ENCODE assay signal across 30 mouse cellular contexts in genomic region chr3:28578950-28579615, GRCm38 (mm10).
DNase-seq lines count a peak whose midpoint lies in the region; ATAC-seq and TF ChIP-seq lines count a peak whose summit lies in the region.
"Had no signal": no experiment of that assay in that cellular context is flagged by ENCODE, and none has a peak within 500 bp of the region (broad histone marks: within the 10 kb centered on the region; RNA-seq: fewer than 3 reads in every experiment).

No protein-coding gene starts in this region.

- H3K27ac ChIP-seq in embryonic facial prominence, embryonic 14.5 days (replicated peaks; ENCODE audit: low read depth, low read length): no peak overlapping the region
- no peak overlapping the region for H3K27ac ChIP-seq in embryonic facial prominence, embryonic 10.5 days (replicated peaks)
- no peak overlapping the region for H3K27ac ChIP-seq in limb, embryonic 12.5 days
- no peak overlapping the region for H3K27ac ChIP-seq in limb, embryonic 10.5 days
- H3K27ac ChIP-seq in limb, embryonic 14.5 days (replicated peaks; ENCODE audit: low read depth, low read length): no peak overlapping the region
- H3K27ac ChIP-seq: embryonic facial prominence, embryonic 12.5 days; forebrain, embryonic 10.5 days; forebrain, embryonic 15.5 days; hindbrain, embryonic 10.5 days; hindbrain, embryonic 15.5 days; kidney, postnatal 0 days; liver, embryonic 12.5 days; midbrain, embryonic 10.5 days; midbrain, embryonic 15.5 days; neural tube, embryonic 12.5 days; stomach, embryonic 15.5 days had no signal

- ATAC-seq in embryonic facial prominence, embryonic 14.5 days (ENCODE audit: low read depth): no peak
- 0 out of 2 replicates have a peak, but pooled peaks have one; percentile 27 for ATAC-seq in limb, embryonic 12.5 days (ENCODE audit: insufficient number of reproducible peaks, insufficient read depth, low FRiP score, low TSS enrichment, low read depth)
- ATAC-seq in limb, embryonic 14.5 days (ENCODE audit: low FRiP score, low read depth): peak; percentile 32; the same call in 1 of the 2 replicates
- ATAC-seq: forebrain, embryonic 15.5 days; inflammation-experienced regulatory T-cells, adult 6 months; liver, embryonic 12.5 days; midbrain, embryonic 15.5 days had no signal

- H3K4me3 ChIP-seq in embryonic facial prominence, embryonic 14.5 days (ENCODE audit: low read depth, low read length): no peak overlapping the region
- no peak overlapping the region for H3K4me3 ChIP-seq in embryonic facial prominence, embryonic 10.5 days
- H3K4me3 ChIP-seq in limb, embryonic 12.5 days (replicated peaks): no peak overlapping the region
- H3K4me3 ChIP-seq in limb, embryonic 10.5 days: no peak overlapping the region
- H3K4me3 ChIP-seq in limb, embryonic 14.5 days (replicated peaks; ENCODE audit: low read length): no peak overlapping the region
- H3K4me3 ChIP-seq: embryonic facial prominence, embryonic 12.5 days; forebrain, embryonic 10.5 days; forebrain, embryonic 15.5 days; hindbrain, embryonic 10.5 days; hindbrain, embryonic 15.5 days; liver, embryonic 12.5 days; midbrain, embryonic 10.5 days; midbrain, embryonic 15.5 days; neural tube, embryonic 12.5 days; stomach, embryonic 15.5 days had no signal

- WGBS in embryonic facial prominence, embryonic 14.5 days: 88% methylated on average over 18 of the region's 18 CpGs
- WGBS in embryonic facial prominence, embryonic 10.5 days: 93% methylated on average over 18 of the region's 18 CpGs
- 82% methylated on average over 18 of the region's 18 CpGs for WGBS in limb, embryonic 12.5 days
- WGBS in limb, embryonic 10.5 days: 92% methylated on average over 18 of the region's 18 CpGs
- 83% methylated on average over 18 of the region's 18 CpGs for whole genome bisulfite sequencing in limb, embryonic 14.5 days

- no peak for TF ChIP-seq POLR2A in limb, embryonic 14.5 days (IDR thresholded peaks at IDR 0.05; ENCODE audit: borderline replicate concordance, extremely low read depth, insufficient read depth, insufficient read length)

- no peaks in the 10 kb centered on the region for H3K4me1 ChIP-seq in embryonic facial prominence, embryonic 14.5 days (ENCODE audit: control insufficient read depth, insufficient read depth, low read length)
- H3K4me1 ChIP-seq in embryonic facial prominence, embryonic 10.5 days: peaks cover 7% of the 10 kb centered on the region
- peaks cover 9% of the 10 kb centered on the region; the same call in 1 of the 2 replicates for H3K4me1 ChIP-seq in limb, embryonic 12.5 days (replicated peaks)
- peaks cover 5% of the 10 kb centered on the region for H3K4me1 ChIP-seq in limb, embryonic 10.5 days
- H3K4me1 ChIP-seq in limb, embryonic 14.5 days (ENCODE audit: control insufficient read depth, insufficient read depth, low read length): no peaks in the 10 kb centered on the region
- H3K4me1 ChIP-seq: liver, embryonic 12.5 days; midbrain, embryonic 10.5 days; midbrain, embryonic 15.5 days; neural tube, embryonic 12.5 days had no signal

- 0 out of 2 replicates have a peak, but pooled peaks cover 3% of the 10 kb centered on the region for H3K36me3 ChIP-seq in embryonic facial prominence, embryonic 14.5 days (ENCODE audit: control insufficient read depth, insufficient read depth, low read length)
- peaks cover 3% of the 10 kb centered on the region; the same call in 1 of the 2 replicates for H3K36me3 ChIP-seq in embryonic facial prominence, embryonic 10.5 days (replicated peaks)
- no peaks in the 10 kb centered on the region for H3K36me3 ChIP-seq in limb, embryonic 12.5 days
- no peaks in the 10 kb centered on the region for H3K36me3 ChIP-seq in limb, embryonic 10.5 days
- H3K36me3 ChIP-seq in limb, embryonic 14.5 days (ENCODE audit: control insufficient read depth, insufficient read depth, low read length): no peaks in the 10 kb centered on the region
- H3K36me3 ChIP-seq: embryonic facial prominence, embryonic 12.5 days; forebrain, embryonic 10.5 days; hindbrain, embryonic 10.5 days; liver, embryonic 12.5 days; midbrain, embryonic 10.5 days; stomach, embryonic 15.5 days had no signal

- H3K4me2 ChIP-seq in embryonic facial prominence, embryonic 14.5 days (ENCODE audit: low read depth, low read length): no peak overlapping the region
- no peak overlapping the region for H3K4me2 ChIP-seq in limb, embryonic 12.5 days
- H3K4me2 ChIP-seq in limb, embryonic 14.5 days (replicated peaks; ENCODE audit: low read depth, low read length, severe bottlenecking): no peak overlapping the region
- H3K4me2 ChIP-seq: embryonic facial prominence, embryonic 12.5 days; forebrain, embryonic 15.5 days; hindbrain, embryonic 15.5 days; liver, embryonic 12.5 days; midbrain, embryonic 15.5 days; neural tube, embryonic 12.5 days; stomach, embryonic 15.5 days had no signal

- peak; percentile 34 for DNase-seq in embryonic facial prominence, embryonic 14.5 days (ENCODE audit: low spot score)
- no peak for DNase-seq in embryonic facial prominence, embryonic 10.5 days (ENCODE audit: low spot score)
- DNase-seq in limb, embryonic 10.5 days (ENCODE audit: low spot score): no peak
- no peak for DNase-seq in limb, embryonic 14.5 days (ENCODE audit: low spot score)
- DNase-seq in skeletal muscle tissue, adult 2 months (ENCODE audit: low read depth, low spot score): peak; percentile 40
- no peak for DNase-seq in lung, adult 18-20 months
- no peak for DNase-seq in retina, embryonic 14.5 days (ENCODE audit: low spot score)
- DNase-seq: adrenal gland, postnatal 25 days; cerebellum, adult 18-20 months; heart, postnatal 14 days; kidney, adult 8-10 months; kidney, postnatal 4 days; left cerebral cortex, postnatal 4 days; lung, adult 2 months; lung, postnatal 14 days; thymus, adult 18-20 months; thymus, postnatal 4 days had no signal

- H3K9me3 ChIP-seq in embryonic facial prominence, embryonic 14.5 days (ENCODE audit: control insufficient read depth, low read length): no peaks in the 10 kb centered on the region
- no peaks in the 10 kb centered on the region for H3K9me3 ChIP-seq in embryonic facial prominence, embryonic 10.5 days
- H3K9me3 ChIP-seq in limb, embryonic 12.5 days: no peaks in the 10 kb centered on the region
- H3K9me3 ChIP-seq in limb, embryonic 10.5 days (replicated peaks): no peaks in the 10 kb centered on the region
- H3K9me3 ChIP-seq in limb, embryonic 14.5 days (ENCODE audit: control insufficient read depth, low read length): no peaks in the 10 kb centered on the region
- H3K9me3 ChIP-seq: embryonic facial prominence, embryonic 12.5 days; forebrain, embryonic 10.5 days; forebrain, embryonic 15.5 days; hindbrain, embryonic 10.5 days; hindbrain, embryonic 15.5 days; liver, embryonic 12.5 days; midbrain, embryonic 10.5 days; midbrain, embryonic 15.5 days; neural tube, embryonic 12.5 days; stomach, embryonic 15.5 days had no signal

- H3K9ac ChIP-seq in embryonic facial prominence, embryonic 14.5 days (ENCODE audit: low read depth, low read length): no peak overlapping the region
- H3K9ac ChIP-seq in limb, embryonic 12.5 days (replicated peaks): no peak overlapping the region
- no peak overlapping the region for H3K9ac ChIP-seq in limb, embryonic 14.5 days (ENCODE audit: low read depth, low read length, severe bottlenecking)
- H3K9ac ChIP-seq: embryonic facial prominence, embryonic 12.5 days; forebrain, embryonic 15.5 days; hindbrain, embryonic 15.5 days; liver, embryonic 12.5 days; midbrain, embryonic 15.5 days; neural tube, embryonic 12.5 days; stomach, embryonic 15.5 days had no signal

- no peaks in the 10 kb centered on the region for H3K27me3 ChIP-seq in embryonic facial prominence, embryonic 14.5 days (replicated peaks; ENCODE audit: control insufficient read depth, insufficient read depth, low read length)
- H3K27me3 ChIP-seq in embryonic facial prominence, embryonic 10.5 days (replicated peaks; ENCODE audit: low read depth, poor library complexity, severe bottlenecking): 0 out of 2 replicates have a peak, but pooled peaks cover 5% of the 10 kb centered on the region
- H3K27me3 ChIP-seq in limb, embryonic 12.5 days: no peaks in the 10 kb centered on the region; the same call in 1 of the 2 replicates
- no peaks in the 10 kb centered on the region for H3K27me3 ChIP-seq in limb, embryonic 10.5 days (ENCODE audit: low read depth, poor library complexity, severe bottlenecking)
- no peaks in the 10 kb centered on the region for H3K27me3 ChIP-seq in limb, embryonic 14.5 days (ENCODE audit: control insufficient read depth, insufficient read depth, low read length)
- H3K27me3 ChIP-seq: embryonic facial prominence, embryonic 12.5 days; forebrain, embryonic 15.5 days; hindbrain, embryonic 15.5 days; liver, embryonic 12.5 days; midbrain, embryonic 15.5 days; neural tube, embryonic 12.5 days; stomach, embryonic 15.5 days had no signal

Comparison
In these comparisons a context has a peak if more than half of its experiments do, and no peak if none do; other contexts are left out.
1. DNase-seq: peak in embryonic facial prominence, embryonic 14.5 days (single experiment) and skeletal muscle tissue, adult 2 months (single experiment); none in embryonic facial prominence, embryonic 10.5 days (single experiment), limb, embryonic 10.5 days (single experiment), limb, embryonic 14.5 days (single experiment), lung, adult 18-20 months (0 of 2) and retina, embryonic 14.5 days (single experiment).